Mouse (Mus musculus) testis, postnatal 10 days (tissue): ENCODE data around the gene Kcnc1.

Experiments
- DNase-seq: peaks from one replicate; pipeline ENCODE4 v3.0.0; 2021; ENCODE audit warnings: low spot score

Kcnc1 gene

DNA sequence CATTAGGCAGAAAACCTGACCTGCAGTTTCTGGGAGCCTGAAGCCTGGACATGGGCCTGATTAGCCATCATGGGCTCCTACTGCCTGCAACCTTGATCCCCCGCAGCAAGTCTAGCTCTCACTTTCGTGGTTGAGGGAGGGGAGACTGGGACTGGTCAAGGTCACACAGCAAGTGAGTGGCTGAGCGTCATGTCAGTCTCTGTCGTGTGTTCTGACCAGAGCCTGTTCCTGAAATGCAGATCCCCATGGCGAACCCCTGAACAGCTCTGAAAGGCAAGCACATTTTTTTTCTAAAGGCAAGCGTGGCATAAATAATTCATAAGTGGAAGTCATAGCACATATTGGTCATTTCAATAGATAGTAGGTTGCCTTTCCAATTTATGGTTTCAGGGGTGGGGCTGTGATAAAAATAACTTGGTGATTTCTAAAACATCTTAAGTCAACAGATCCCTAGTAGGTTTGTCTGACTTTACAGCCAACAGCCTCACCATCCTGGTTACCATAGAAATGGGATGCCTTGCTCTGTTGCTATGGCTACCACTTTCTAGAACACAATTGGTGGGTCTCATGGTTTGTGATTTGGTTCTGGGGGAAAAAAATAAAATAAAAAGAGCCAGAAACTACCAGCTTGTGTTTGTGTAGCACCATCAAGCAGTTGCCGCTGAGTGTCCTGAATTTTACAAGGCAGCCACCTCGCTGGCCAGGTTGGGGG is 25.9 kb downstream of the Kcnc1 start:
- DNase-seq = no peak

- peak; percentile 72 for DNase-seq
These were observed 26.6 kb downstream of the Kcnc1 start for GRCm38 (mm10) chr7:46422764-46423412.

GRCm38 (mm10) chr7:46423951-46424350 is 27.7 kb downstream of the Kcnc1 start:
- DNase-seq = no peak

DNA sequence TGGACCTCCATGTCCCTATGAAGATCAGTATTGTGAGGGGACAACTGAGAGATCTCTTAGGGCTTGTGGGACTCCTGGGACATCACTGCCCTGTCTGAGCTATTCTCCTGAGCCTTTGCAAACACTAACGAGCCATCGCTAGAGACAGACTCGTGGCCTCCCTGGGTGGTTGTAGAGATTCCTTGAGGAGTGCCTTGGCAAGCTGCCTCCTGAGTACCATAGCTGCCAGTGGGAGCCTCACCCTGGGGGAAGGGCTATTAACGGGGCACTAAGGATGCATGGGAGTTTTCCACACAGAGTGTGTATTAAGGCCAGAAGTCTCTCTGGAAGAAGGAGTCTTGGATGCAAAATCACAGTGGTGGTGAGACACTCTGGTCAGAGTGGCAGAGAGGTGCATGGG is 28.7 kb downstream of the Kcnc1 start:
- DNase-seq = no peak

- no peak for DNase-seq
These were observed 37.6 kb downstream of the Kcnc1 start for GRCm38 (mm10) chr7:46433874-46434273.

DNA sequence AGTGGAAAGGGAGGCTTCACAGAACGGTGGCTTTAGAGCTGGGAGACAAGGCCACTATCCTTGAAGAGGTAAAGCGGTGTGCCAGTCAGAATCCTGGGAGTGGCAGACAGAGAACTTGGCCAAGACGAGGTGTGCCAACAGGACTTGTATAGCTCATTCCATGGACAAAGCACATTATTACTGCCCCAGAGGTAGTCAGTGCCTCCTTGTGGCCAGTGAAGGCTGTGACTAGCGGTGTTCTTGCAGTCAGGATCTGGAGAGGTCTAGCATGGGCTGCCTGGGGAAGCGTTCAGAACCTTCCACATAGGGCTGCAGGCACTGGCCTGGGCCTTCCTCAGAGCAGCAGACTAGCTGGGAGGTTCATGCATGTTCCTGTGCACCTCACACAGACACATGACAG is 39.5 kb downstream of the Kcnc1 start:
- no peak for DNase-seq

DNA sequence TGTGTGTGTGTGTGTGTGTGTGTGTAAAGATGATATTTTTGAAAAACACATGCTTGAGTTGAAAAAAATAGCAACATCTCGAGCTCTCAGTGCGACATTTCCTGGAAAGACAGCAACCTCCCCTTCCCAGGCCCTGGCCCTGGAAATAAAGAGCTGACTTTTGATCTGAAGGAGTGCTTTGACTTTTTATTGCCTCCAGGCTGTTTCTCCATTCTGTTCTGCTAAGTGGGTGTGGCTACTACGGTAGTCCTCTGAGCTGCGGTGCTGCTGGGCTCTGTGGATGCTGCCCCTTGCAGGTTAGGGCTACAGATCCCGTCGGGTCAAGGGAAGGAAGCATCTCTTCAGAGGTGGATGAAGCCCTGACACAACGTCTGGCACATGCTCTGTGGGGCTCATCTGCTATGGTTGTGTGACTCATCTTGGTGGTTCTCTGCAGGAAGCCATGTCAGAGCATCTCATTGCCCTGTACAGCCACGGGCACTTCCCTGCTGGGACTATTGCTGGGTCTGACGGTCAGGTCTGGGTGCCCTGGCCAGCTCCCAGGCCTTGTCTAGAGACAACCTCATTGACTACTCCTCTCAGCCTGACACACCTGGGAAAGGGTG is 42.3 kb downstream of the Kcnc1 start:
- DNase-seq = no peak

GRCm38 (mm10) chr7:46443163-46443562 is 46.9 kb downstream of the Kcnc1 start:
- no peak for DNase-seq

GRCm38 (mm10) chr7:46445896-46446295 is 49.6 kb downstream of the Kcnc1 start:
- DNase-seq = no peak

DNA sequence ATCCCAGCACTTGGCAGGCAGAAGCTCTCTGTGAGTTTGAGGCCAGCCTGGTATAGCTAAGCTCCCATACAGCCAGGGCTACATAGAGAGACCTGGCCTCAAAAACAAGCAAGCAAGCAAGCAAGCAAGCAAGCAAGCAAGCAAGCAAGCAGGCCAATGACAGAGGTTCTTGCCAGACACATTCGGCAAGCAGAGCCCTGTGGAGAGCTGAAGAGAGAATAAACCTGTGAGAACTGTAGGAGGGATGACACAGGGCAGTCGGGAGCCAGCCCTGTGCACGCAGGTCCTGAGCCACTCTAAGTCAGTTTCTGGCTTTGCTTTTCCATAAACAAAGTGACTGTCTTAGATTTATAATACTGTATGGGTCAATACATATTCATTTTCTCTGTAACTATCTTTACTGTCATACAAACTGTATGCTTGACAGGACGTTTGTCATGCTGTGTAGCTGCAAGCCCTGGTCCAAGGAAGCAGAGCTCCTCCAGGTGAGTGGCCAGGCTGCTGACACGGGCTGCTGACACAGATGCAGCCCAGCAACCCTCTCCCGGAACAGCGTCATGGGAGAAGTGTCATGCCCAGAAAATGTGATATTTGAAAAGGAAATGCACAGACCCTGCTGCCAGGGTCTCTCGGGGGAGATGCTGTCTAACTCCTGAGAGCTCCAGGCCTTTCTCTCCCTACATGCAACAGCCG is 51.3 kb downstream of the Kcnc1 start:
- no peak for DNase-seq

GRCm38 (mm10) chr7:46448922-46449645 is 52.8 kb downstream of the Kcnc1 start:
- DNase-seq = no peak

GRCm38 (mm10) chr7:46453930-46454679 is 57.8 kb downstream of the Kcnc1 start:
- DNase-seq = no peak

DNA sequence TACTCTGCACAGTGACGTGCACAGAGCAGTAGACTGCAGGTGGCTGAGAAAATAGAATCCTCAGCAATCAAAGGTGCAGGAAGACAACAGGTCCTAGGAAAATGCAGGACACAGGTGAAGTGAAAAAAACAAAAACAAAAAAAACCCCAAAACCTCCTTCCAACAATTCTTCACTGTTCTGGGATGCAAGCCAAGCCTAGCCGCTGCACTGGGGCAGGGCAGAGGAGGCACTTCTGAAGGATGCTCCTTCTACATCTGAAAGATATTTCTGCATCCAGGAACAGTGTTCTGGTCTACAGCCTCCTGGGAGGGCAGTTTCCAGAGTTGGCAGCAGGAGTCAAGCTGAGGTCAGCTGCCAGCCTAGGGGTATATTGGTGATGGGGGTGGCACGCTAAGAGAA is 61.6 kb downstream of the Kcnc1 start:
- DNase-seq = no peak

GRCm38 (mm10) chr7:46459200-46459599 is 62.9 kb downstream of the Kcnc1 start:
- no peak for DNase-seq

DNA sequence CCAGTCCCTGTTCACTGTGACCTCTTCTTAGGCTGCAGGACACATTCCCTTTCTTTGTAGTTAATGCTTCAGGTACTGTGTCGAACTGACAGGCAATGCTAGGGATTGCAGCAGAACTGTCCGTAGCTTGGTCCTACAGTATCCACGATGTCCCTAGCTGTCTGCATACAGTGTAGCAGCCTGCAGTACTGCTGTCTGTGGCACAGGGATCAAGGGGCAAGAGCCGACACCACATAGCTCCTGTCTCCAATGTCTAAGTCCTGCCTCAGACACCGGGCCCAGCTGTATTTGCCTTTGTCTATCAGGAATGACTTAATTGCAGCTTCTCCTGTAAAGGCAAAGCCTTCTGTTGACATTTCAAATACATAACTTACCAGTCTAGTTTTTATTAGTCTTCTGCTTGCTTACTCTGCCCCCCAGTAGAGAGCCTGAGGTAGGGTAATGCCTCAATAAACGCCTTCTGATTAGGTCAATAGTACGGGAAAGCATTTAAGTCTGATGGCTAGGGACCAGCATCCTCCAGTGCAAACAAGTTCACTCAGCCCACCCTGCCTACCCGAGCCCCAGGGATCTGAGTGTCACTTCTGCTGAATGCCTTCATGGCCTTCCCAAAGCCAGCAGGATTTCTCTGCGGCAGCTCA is 63.4 kb downstream of the Kcnc1 start:
- no peak for DNase-seq

DNA sequence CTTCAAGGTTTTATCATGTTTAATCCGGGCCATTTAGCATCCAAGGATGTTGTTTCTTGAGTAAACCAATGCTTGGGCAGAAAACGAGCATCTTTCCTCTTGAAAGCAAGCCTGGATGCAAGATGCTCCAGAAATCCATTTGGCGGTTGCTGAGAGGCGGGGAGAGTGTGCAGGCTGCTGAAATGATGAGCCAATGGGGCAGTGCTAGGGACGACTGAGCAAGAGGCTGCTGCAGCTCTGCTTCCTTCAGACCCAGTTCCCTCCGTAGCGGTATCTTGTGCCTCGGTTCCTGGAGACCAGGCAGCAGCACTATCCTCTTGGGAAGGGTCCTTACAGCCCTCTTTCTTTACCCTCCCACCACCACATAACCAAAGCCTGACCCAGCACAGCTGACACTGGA is 66.0 kb downstream of the Kcnc1 start:
- no peak for DNase-seq

- no peak for DNase-seq
These were observed 66.8 kb downstream of the Kcnc1 start for GRCm38 (mm10) chr7:46463136-46463535.

DNA sequence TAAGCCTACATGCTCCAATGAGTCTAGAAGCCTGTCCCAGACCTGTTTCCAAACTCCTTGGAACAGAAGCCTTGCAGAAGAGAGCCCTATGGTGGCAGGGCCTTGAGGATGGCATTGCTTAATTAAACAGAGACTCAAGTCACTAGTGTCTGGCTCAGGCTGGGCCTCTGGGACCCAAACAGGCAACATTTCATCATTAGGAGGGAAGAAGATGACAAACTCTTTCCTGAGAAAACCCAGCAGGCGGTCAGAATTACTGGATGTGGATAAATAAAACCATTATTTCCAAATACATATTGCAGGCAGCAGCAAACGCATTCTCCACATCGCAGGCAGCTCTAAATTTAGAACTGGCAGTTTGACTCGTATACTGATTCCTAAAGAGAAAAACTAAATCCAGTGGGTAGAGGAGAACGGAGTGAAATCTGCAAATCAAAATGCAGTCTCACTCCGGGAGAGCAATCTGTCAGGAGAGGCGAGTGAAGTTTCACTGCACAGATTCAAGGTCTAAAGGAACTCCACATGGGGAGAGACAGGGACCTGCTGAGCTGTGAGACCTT is 70.2 kb downstream of the Kcnc1 start:
- no peak for DNase-seq

DNA sequence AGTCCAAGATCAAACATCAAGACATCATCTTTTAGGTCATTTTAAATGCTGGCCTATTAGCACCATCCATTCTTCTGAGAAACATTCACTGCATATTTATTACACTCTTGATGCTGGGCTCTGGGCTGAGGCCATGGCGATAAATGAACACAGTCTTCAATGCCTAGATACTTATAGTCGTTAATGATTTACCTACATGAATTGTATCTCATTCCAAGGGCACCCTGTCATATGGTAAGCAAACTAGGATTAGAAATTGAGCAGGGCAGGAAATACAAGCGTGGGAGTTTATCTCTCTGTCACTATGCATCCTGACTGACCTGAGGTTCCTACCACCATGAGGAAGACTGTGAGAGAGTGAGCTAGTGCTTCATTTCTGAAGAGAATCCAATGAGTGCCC is 73.2 kb downstream of the Kcnc1 start:
- DNase-seq = no peak

- no peak for DNase-seq
These were observed 74.9 kb downstream of the Kcnc1 start for GRCm38 (mm10) chr7:46471054-46471737.
